Mouse (Mus musculus) olfactory bulb, adult 2 months (tissue): ENCODE data around the gene Heg1.

ENCODE experiments used
- CTCF ChIP-seq: fragments of 200-500 bp; IDR thresholded peaks from 2 replicates; pipeline ENCODE4 v1.5.1; 2012; ENCODE audit warnings: low read depth, mild to moderate bottlenecking, low read length, moderate library complexity; ENCODE audit not compliant: insufficient read depth
- POLR2A ChIP-seq: fragments of 200-500 bp; IDR thresholded peaks from 2 replicates; pipeline ENCODE4 v1.6.1; 2012; ENCODE audit warnings: mild to moderate bottlenecking, low read depth, low read length, moderate library complexity; ENCODE audit not compliant: insufficient read depth

DNA sequence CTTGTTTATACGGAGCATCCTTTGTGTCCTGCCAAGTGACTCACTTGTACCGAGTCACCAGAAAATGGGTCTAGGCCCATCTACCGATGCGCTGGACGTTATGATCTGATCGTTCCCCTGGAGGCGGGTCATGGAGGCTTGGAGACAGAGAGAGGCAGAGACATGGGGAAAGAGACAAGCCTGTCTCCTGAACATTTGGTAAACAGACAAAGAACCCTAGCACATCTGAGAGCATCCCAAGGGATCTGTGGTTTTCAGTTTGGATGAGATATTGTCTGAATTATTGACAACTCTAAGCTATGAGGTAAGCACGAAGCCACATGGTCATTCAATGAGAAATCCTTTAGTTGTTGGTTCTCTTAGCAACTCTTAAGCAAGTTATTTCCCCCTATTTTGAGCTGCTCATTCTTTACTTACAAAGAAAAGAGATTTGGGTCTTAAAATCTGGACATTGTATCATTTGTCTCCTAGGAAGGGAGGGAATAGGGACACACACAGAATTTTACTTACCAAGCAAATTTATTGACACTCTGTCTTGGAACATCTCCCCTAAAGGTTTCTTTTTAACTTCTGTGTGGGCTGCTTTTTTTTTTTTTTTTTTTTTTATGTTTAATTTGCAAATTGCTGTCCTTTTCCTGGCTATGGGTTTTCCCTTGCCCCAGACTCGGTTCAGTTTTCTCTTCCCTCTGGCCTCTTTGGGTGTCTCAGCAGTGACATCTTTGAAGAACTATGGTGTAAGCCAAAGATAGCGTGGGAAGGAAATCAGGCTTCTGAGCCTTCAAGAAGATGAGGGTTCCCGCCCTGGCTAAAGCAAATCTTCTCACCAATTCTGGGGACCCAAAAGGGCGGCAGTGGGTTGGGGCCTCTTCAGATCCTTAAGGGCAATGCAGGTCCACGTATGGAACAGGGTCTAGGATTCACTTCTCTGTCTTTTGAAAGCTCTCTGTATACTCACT lies 686 bp upstream of the Heg1 start:
- TF ChIP-seq POLR2A, result no peak
- TF ChIP-seq CTCF, result no peak
